Mouse (Mus musculus) small intestine, adult 2 months (tissue): ENCODE data around the gene Gpr132. TPM values are rescaled to one million over a fixed set of nuclear protein-coding genes. Genes with fewer than 3 reads are reported as not detected.

Experiments
- H3K27ac ChIP-seq: fragments of 200-500 bp; 2 replicates; pipeline ENCODE4 v1.5.1; 2012; ENCODE audit warnings: low read depth, low read length, control low read depth, inconsistent platforms; ENCODE audit not compliant: insufficient read depth
- H3K27me3 ChIP-seq: fragments of 200-500 bp; 2 replicates; pipeline ENCODE4 v1.6.1; 2012; ENCODE audit warnings: mild to moderate bottlenecking, moderate library complexity, low read length, inconsistent platforms; ENCODE audit not compliant: control insufficient read depth, insufficient read depth
- H3K36me3 ChIP-seq: fragments of 200-500 bp; 2 replicates; pipeline ENCODE4 v1.6.1; 2012; ENCODE audit warnings: mild to moderate bottlenecking, low read length, control low read depth, inconsistent platforms; ENCODE audit not compliant: control insufficient read depth, insufficient read depth
- H3K4me1 ChIP-seq: fragments of 200-500 bp; 2 replicates; pipeline ENCODE4 v1.6.1; 2012; ENCODE audit warnings: low read length, inconsistent platforms, mixed read lengths; ENCODE audit not compliant: control insufficient read depth, insufficient read depth, insufficient read length
- H3K4me3 ChIP-seq: fragments of 200-500 bp; 2 replicates; pipeline ENCODE4 v1.5.1; 2012; ENCODE audit warnings: low read depth, mild to moderate bottlenecking, control low read depth, inconsistent platforms, low read length, moderate library complexity
- CTCF ChIP-seq: fragments of 200-500 bp; IDR thresholded peaks from 2 replicates; pipeline ENCODE4 v1.5.1; 2012; ENCODE audit warnings: low read depth, mild to moderate bottlenecking, control low read depth, inconsistent platforms, low read length, moderate library complexity, mixed read lengths; ENCODE audit not compliant: insufficient replicate concordance, insufficient read length; ENCODE audit errors: extremely low read depth
- POLR2A ChIP-seq: fragments of 200-500 bp; IDR thresholded peaks from 2 replicates; pipeline ENCODE4 v1.6.1; 2012; ENCODE audit warnings: low read depth, mild to moderate bottlenecking, control low read depth, inconsistent platforms, low read length, moderate library complexity
- WGBS: fragments of 180-500 bp; shearing (Covaris S2); methylation state at CpG from one replicate; pipeline ENCODE4 v1.1.7; 2018; 5-methylcytosine and 5-hydroxymethylcytosine counted together
- polyA plus RNA-seq: library from polyadenylated mRNA; depleted of rRNA; stranded (reverse); fragments of >200 nt; gene quantifications from 2 replicates; pipeline ENCODE4 v1.2.3, GENCODE M21; 2012

Gene Gpr132
- polyA plus RNA-seq, 1 experiment, result 8.2 TPM

- TF ChIP-seq POLR2A (no peak), CTCF (no peak)
- 65% methylated on average over 7 of the region's 7 CpGs for WGBS
- Histone ChIP-seq H3K27ac (peak overlapping the region; percentile 43), H3K27me3 (no peaks in the 10 kb centered on the region), H3K4me3 (peak overlapping the region; percentile 39), H3K4me1 (0 out of 2 replicates have a peak, but pooled peaks cover 2% of the 10 kb centered on the region), H3K36me3 (no peaks in the 10 kb centered on the region)
These were observed 7.3 kb downstream of the Gpr132 start for GRCm38 (mm10) chr12:112860765-112861164.

- Histone ChIP-seq H3K27me3 (no peaks in the 10 kb centered on the region), H3K4me3 (peak overlapping the region; percentile 39), H3K27ac (peak overlapping the region; percentile 28), H3K36me3 (no peaks in the 10 kb centered on the region), H3K4me1 (0 out of 2 replicates have a peak, but pooled peaks cover 2% of the 10 kb centered on the region)
- WGBS, result 63% methylated on average over 8 of the region's 8 CpGs
- TF ChIP-seq CTCF, result no peak
- no peak for TF ChIP-seq POLR2A
These were observed 8.1 kb downstream of the Gpr132 start for GRCm38 (mm10) chr12:112859930-112860329.

GRCm38 (mm10) chr12:112858581-112859336 is 9.3 kb downstream of the Gpr132 start:
- TF ChIP-seq CTCF (no peak), POLR2A (no peak)
- Histone ChIP-seq H3K4me3 (peak overlapping the region; percentile 18), H3K4me1 (0 out of 2 replicates have a peak, but pooled peaks cover 2% of the 10 kb centered on the region), H3K36me3 (no peaks in the 10 kb centered on the region), H3K27ac (no peak overlapping the region; the same call in 1 of the 2 replicates), H3K27me3 (no peaks in the 10 kb centered on the region)
- WGBS, result 84% methylated on average over 9 of the region's 9 CpGs

GRCm38 (mm10) chr12:112857021-112857925 is 10.8 kb downstream of the Gpr132 start:
- 54% methylated on average over 9 of the region's 9 CpGs for WGBS
- 0 out of 2 replicates have a peak, but pooled peaks cover 2% of the 10 kb centered on the region for H3K4me1 ChIP-seq
- no peak for TF ChIP-seq CTCF
- TF ChIP-seq POLR2A, result no peak
- H3K4me3 ChIP-seq, result peak overlapping the region; percentile 14; the same call in 1 of the 2 replicates
- H3K27me3 ChIP-seq, result no peaks in the 10 kb centered on the region
- 0 out of 2 replicates have a peak, but pooled peaks cover 1% of the 10 kb centered on the region for H3K36me3 ChIP-seq
- H3K27ac ChIP-seq, result peak overlapping the region; percentile 37; the same call in 1 of the 2 replicates

GRCm38 (mm10) chr12:112856338-112856737 is 11.7 kb downstream of the Gpr132 start:
- WGBS, result 87% methylated on average over 3 of the region's 3 CpGs
- Histone ChIP-seq H3K4me3 (no peak overlapping the region), H3K27me3 (no peaks in the 10 kb centered on the region), H3K4me1 (0 out of 2 replicates have a peak, but pooled peaks cover 2% of the 10 kb centered on the region), H3K36me3 (0 out of 2 replicates have a peak, but pooled peaks cover 1% of the 10 kb centered on the region), H3K27ac (no peak overlapping the region)
- TF ChIP-seq CTCF (no peak), POLR2A (no peak)

GRCm38 (mm10) chr12:112854610-112855333 is 13.3 kb downstream of the Gpr132 start:
- Histone ChIP-seq H3K36me3 (0 out of 2 replicates have a peak, but pooled peaks cover 1% of the 10 kb centered on the region), H3K27ac (0 out of 2 replicates have a peak overlapping the region, but pooled peaks have one; percentile 8), H3K4me3 (no peak overlapping the region), H3K27me3 (no peaks in the 10 kb centered on the region), H3K4me1 (0 out of 2 replicates have a peak, but pooled peaks cover 2% of the 10 kb centered on the region)
- TF ChIP-seq CTCF (no peak), POLR2A (no peak)
- WGBS, result 62% methylated on average over 7 of the region's 7 CpGs
